Mouse (Mus musculus): Measurements from ENCODE around the gene Mak. TPM values are rescaled to one million over a fixed set of nuclear protein-coding genes. Genes with fewer than 3 reads are reported as not detected.
"Not testable (repeated sequence)": the region's sequence is repeated elsewhere in the genome, so short reads cannot be mapped to it uniquely, and the experiment has no call there.

Gene Mak
- polyA plus RNA-seq, 1 experiment from 2014 or later = 1.3 TPM

- H3K36me3 ChIP-seq = no peaks in the 10 kb centered on the region
- no peak overlapping the region for H3K4me2 ChIP-seq
- no peaks in the 10 kb centered on the region for H3K9me3 ChIP-seq
- no peak overlapping the region for H3K9ac ChIP-seq
- 55% methylated on average over 2 of the region's 2 CpGs for WGBS
- no peaks in the 10 kb centered on the region for H3K4me1 ChIP-seq
- H3K27ac ChIP-seq = no peak overlapping the region
- no peak for ATAC-seq (ENCODE audit: borderline replicate concordance, extremely low read depth, low FRiP score, low TSS enrichment)
- H3K27me3 ChIP-seq = no peaks in the 10 kb centered on the region
- no peak overlapping the region for H3K4me3 ChIP-seq
Measured at GRCm38 (mm10) chr13:40988418-40988817, 91.1 kb downstream of the Mak start.

GRCm38 (mm10) chr13:40987608-40988303, 91.8 kb downstream of the Mak start:
- H3K36me3 ChIP-seq; H3K27ac ChIP-seq; ATAC-seq (ENCODE audit: borderline replicate concordance, extremely low read depth, low FRiP score, low TSS enrichment); H3K9ac ChIP-seq; H3K4me3 ChIP-seq; H3K4me1 ChIP-seq; H3K4me2 ChIP-seq; H3K27me3 ChIP-seq; H3K9me3 ChIP-seq: not testable (repeated sequence)
- 66% methylated on average over 4 of the region's 4 CpGs for WGBS

GRCm38 (mm10) chr13:40986081-40986480, 93.4 kb downstream of the Mak start:
- no peak overlapping the region for H3K27ac ChIP-seq
- no peaks in the 10 kb centered on the region for H3K9me3 ChIP-seq
- no peak overlapping the region for H3K4me2 ChIP-seq
- WGBS = 94% methylated on average over 5 of the region's 5 CpGs
- no peak for ATAC-seq (ENCODE audit: borderline replicate concordance, extremely low read depth, low FRiP score, low TSS enrichment)
- H3K36me3 ChIP-seq = no peaks in the 10 kb centered on the region
- no peaks in the 10 kb centered on the region for H3K4me1 ChIP-seq
- no peak overlapping the region for H3K4me3 ChIP-seq
- H3K9ac ChIP-seq = no peak overlapping the region
- no peaks in the 10 kb centered on the region for H3K27me3 ChIP-seq

- H3K36me3 ChIP-seq = no peaks in the 10 kb centered on the region
- no peak overlapping the region for H3K9ac ChIP-seq
- no peak overlapping the region for H3K4me3 ChIP-seq
- no peaks in the 10 kb centered on the region for H3K27me3 ChIP-seq
- H3K9me3 ChIP-seq = no peaks in the 10 kb centered on the region
- H3K4me1 ChIP-seq = no peaks in the 10 kb centered on the region
- WGBS = 93% methylated on average over 1 of the region's 1 CpGs
- no peak overlapping the region for H3K4me2 ChIP-seq
- H3K27ac ChIP-seq = no peak overlapping the region
- ATAC-seq (ENCODE audit: borderline replicate concordance, extremely low read depth, low FRiP score, low TSS enrichment) = no peak
Measured at GRCm38 (mm10) chr13:40982759-40983158, 96.7 kb downstream of the Mak start.

GRCm38 (mm10) chr13:40979321-40979720, 100.2 kb downstream of the Mak start:
- Histone ChIP-seq H3K27ac (no peak overlapping the region), H3K9ac (no peak overlapping the region), H3K4me3 (no peak overlapping the region), H3K4me1 (no peaks in the 10 kb centered on the region), H3K9me3 (no peaks in the 10 kb centered on the region), H3K27me3 (no peaks in the 10 kb centered on the region), H3K36me3 (no peaks in the 10 kb centered on the region), H3K4me2 (no peak overlapping the region)
- 33% methylated on average over 2 of the region's 2 CpGs for WGBS
- no peak for ATAC-seq (ENCODE audit: borderline replicate concordance, extremely low read depth, low FRiP score, low TSS enrichment)

GRCm38 (mm10) chr13:40978652-40979051, 100.9 kb downstream of the Mak start:
- H3K4me2 ChIP-seq = no peak overlapping the region
- no peak for ATAC-seq (ENCODE audit: borderline replicate concordance, extremely low read depth, low FRiP score, low TSS enrichment)
- WGBS = 51% methylated on average over 4 of the region's 4 CpGs
- H3K4me1 ChIP-seq = no peaks in the 10 kb centered on the region
- H3K9ac ChIP-seq = no peak overlapping the region
- H3K9me3 ChIP-seq = no peaks in the 10 kb centered on the region
- H3K4me3 ChIP-seq = no peak overlapping the region
- peak overlapping the region; percentile 11; the same call in 1 of the 2 replicates for H3K27ac ChIP-seq
- no peaks in the 10 kb centered on the region for H3K27me3 ChIP-seq
- H3K36me3 ChIP-seq = no peaks in the 10 kb centered on the region

- no peaks in the 10 kb centered on the region for H3K9me3 ChIP-seq
- no peak for ATAC-seq (ENCODE audit: borderline replicate concordance, extremely low read depth, low FRiP score, low TSS enrichment)
- H3K4me3 ChIP-seq = no peak overlapping the region
- no peaks in the 10 kb centered on the region for H3K27me3 ChIP-seq
- 19% methylated on average over 7 of the region's 7 CpGs for WGBS
- no peak overlapping the region for H3K27ac ChIP-seq
- no peak overlapping the region for H3K9ac ChIP-seq
- no peak overlapping the region for H3K4me2 ChIP-seq
- no peaks in the 10 kb centered on the region for H3K4me1 ChIP-seq
- H3K36me3 ChIP-seq = no peaks in the 10 kb centered on the region
Measured at GRCm38 (mm10) chr13:40977609-40978008, 101.9 kb downstream of the Mak start.

Other genes with a start within 250 kb of the Mak start
- 2.5 and 4.0 TPM in 2 replicates for gene Gcnt2, start 220.0 kb downstream of the Mak start, polyA plus RNA-seq (2015; fragmentation: Nextera tagmentation; extraction: Ambion mirVana)
- gene Pak1ip1, start 78.7 kb downstream of the Mak start, polyA plus RNA-seq (2015; fragmentation: Nextera tagmentation; extraction: Ambion mirVana) = 60.7 and 63.1 TPM in 2 replicates
- 215 and 225 TPM in 2 replicates for gene Tmem14c, start 63.4 kb downstream of the Mak start, polyA plus RNA-seq (2015; fragmentation: Nextera tagmentation; extraction: Ambion mirVana)
- not detected in 2 replicates for gene Gcm2, start 31.3 kb upstream of the Mak start, polyA plus RNA-seq (2015; fragmentation: Nextera tagmentation; extraction: Ambion mirVana)
- gene Sycp2l, start 34.6 kb upstream of the Mak start, polyA plus RNA-seq (2015; fragmentation: Nextera tagmentation; extraction: Ambion mirVana) = not detected in 2 replicates
- gene Elovl2, start 140.7 kb upstream of the Mak start, polyA plus RNA-seq (2015; fragmentation: Nextera tagmentation; extraction: Ambion mirVana) = 3.5 and 4.3 TPM in 2 replicates
- 11.8 and 12.7 TPM in 2 replicates for gene Smim13, start 170.1 kb upstream of the Mak start, polyA plus RNA-seq (2015; fragmentation: Nextera tagmentation; extraction: Ambion mirVana)
- gene Gm17364, start 194.3 kb upstream of the Mak start, polyA plus RNA-seq (2015; fragmentation: Nextera tagmentation; extraction: Ambion mirVana) = not detected in 2 replicates